In genomic region chr9:65193214-65193613, GRCm38 (mm10) we compare ENCODE assay signal across 14 mouse cellular contexts. TPM values are rescaled to one million over a fixed set of nuclear protein-coding genes. Genes with fewer than 3 reads are reported as not detected.
DNase-seq lines count a peak whose midpoint lies in the region; ATAC-seq and TF ChIP-seq lines count a peak whose summit lies in the region.
"Had no signal": no experiment of that assay in that cellular context is flagged by ENCODE, and none has a peak within 500 bp of the region (broad histone marks: within the 10 kb centered on the region; RNA-seq: fewer than 3 reads in every experiment).

No protein-coding gene starts in this region.

- no peak overlapping the region; the same call in 1 of the 2 replicates for H3K9ac ChIP-seq in liver, postnatal 0 days (replicated peaks)
- no peak overlapping the region for H3K9ac ChIP-seq in intestine, embryonic 16.5 days (ENCODE audit: low read depth, low read length)
- H3K9ac ChIP-seq: limb, embryonic 13.5 days had no signal

- H3K4me3 ChIP-seq in liver, postnatal 0 days (ENCODE audit: low read depth, low read length) = no peak overlapping the region
- H3K4me3 ChIP-seq in intestine, embryonic 16.5 days (ENCODE audit: low read length) = no peak overlapping the region
- H3K4me3 ChIP-seq: limb, embryonic 13.5 days had no signal

- peak overlapping the region; percentile 30; the same call in 1 of the 2 replicates for H3K4me2 ChIP-seq in liver, postnatal 0 days (ENCODE audit: low read depth, low read length)
- no peak overlapping the region for H3K4me2 ChIP-seq in intestine, embryonic 16.5 days (ENCODE audit: low read depth, low read length)
- H3K4me2 ChIP-seq: limb, embryonic 13.5 days had no signal

- no peaks in the 10 kb centered on the region for H3K27me3 ChIP-seq in liver, postnatal 0 days (ENCODE audit: insufficient read depth, low read length)
- no peaks in the 10 kb centered on the region for H3K27me3 ChIP-seq in intestine, embryonic 16.5 days (replicated peaks; ENCODE audit: control insufficient read depth, insufficient read depth, low read length)
- H3K27me3 ChIP-seq: limb, embryonic 13.5 days had no signal

- no peaks in the 10 kb centered on the region for H3K9me3 ChIP-seq in liver, postnatal 0 days (ENCODE audit: low read length)
- H3K9me3 ChIP-seq in intestine, embryonic 16.5 days (ENCODE audit: control insufficient read depth, low read length) = no peaks in the 10 kb centered on the region
- H3K9me3 ChIP-seq: limb, embryonic 13.5 days had no signal

- H3K4me1 ChIP-seq in liver, postnatal 0 days (ENCODE audit: insufficient read depth) = peaks cover 51% of the 10 kb centered on the region
- H3K4me1 ChIP-seq in intestine, embryonic 16.5 days (ENCODE audit: control insufficient read depth, insufficient read depth, low read length) = peaks cover 24% of the 10 kb centered on the region

- ATAC-seq in liver, postnatal 0 days = no peak
- ATAC-seq in intestine, embryonic 16.5 days = no peak

- no peak for TF ChIP-seq EP300 in liver, postnatal 0 days (IDR thresholded peaks at IDR 0.05; ENCODE audit: low read depth)

- TF ChIP-seq CTCF in liver, postnatal 0 days (IDR thresholded peaks at IDR 0.05; ENCODE audit: low read depth) = no peak

- DNase-seq in embryo, embryonic 10 days (ENCODE audit: low spot score) = peak; percentile 57
- DNase-seq in embryo, embryonic 9.5 days (ENCODE audit: extremely low spot score) = no peak
- peak; percentile 51 for DNase-seq in lung, postnatal 10 days
- no peak for DNase-seq in lung, postnatal 25 days (ENCODE audit: low spot score)
- DNase-seq in ZHBTc4 (ENCODE audit: low read depth, low spot score) = peak; percentile 88
- DNase-seq in liver, postnatal 0 days = no peak
- DNase-seq in thymus, postnatal 25 days = no peak
- DNase-seq: adrenal gland, adult 8-10 months; kidney, adult 11 months; kidney, postnatal 4 days; spleen, adult 18-20 months; thymus, adult 18-20 months had no signal

- no peaks in the 10 kb centered on the region for H3K36me3 ChIP-seq in liver, postnatal 0 days (replicated peaks; ENCODE audit: insufficient read depth, low read length)
- no peaks in the 10 kb centered on the region for H3K36me3 ChIP-seq in intestine, embryonic 16.5 days (ENCODE audit: control insufficient read depth, insufficient read depth, low read length)
- H3K36me3 ChIP-seq: limb, embryonic 13.5 days had no signal

- H3K27ac ChIP-seq in liver, postnatal 0 days (ENCODE audit: low read depth) = no peak overlapping the region
- no peak overlapping the region for H3K27ac ChIP-seq in intestine, embryonic 16.5 days (ENCODE audit: low read length)
- H3K27ac ChIP-seq: limb, embryonic 13.5 days had no signal

- 55% methylated on average over 12 of the region's 12 CpGs for WGBS in liver, postnatal 0 days (ENCODE audit: insufficient replicate concordance)
- 71% methylated on average over 12 of the region's 12 CpGs for WGBS in intestine, embryonic 16.5 days

RNA-seq across cellular contexts. Expression of gene Parp16, which starts 1.9 kb away (rescaled TPM):
- polyA plus RNA-seq in liver, postnatal 0 days (2015; fragmentation: Nextera tagmentation; extraction: Ambion mirVana) = 11.7 and 12.0 TPM in 2 replicates
- 10.8 and 11.0 TPM in 2 replicates for polyA plus RNA-seq in intestine, embryonic 16.5 days (2015; fragmentation: Nextera tagmentation; extraction: Ambion mirVana)

RNA-seq across cellular contexts. Expression of gene Igdcc3, which starts 52.2 kb away (rescaled TPM):
- polyA plus RNA-seq in liver, postnatal 0 days (2015; fragmentation: Nextera tagmentation; extraction: Ambion mirVana) = not detected in 2 replicates
- 0.12 and 0.60 TPM in 2 replicates for polyA plus RNA-seq in intestine, embryonic 16.5 days (2015; fragmentation: Nextera tagmentation; extraction: Ambion mirVana)

Comparison
In these comparisons a context has a peak if more than half of its experiments do, and no peak if none do; other contexts are left out.
1. DNase-seq: peak in embryo, embryonic 10 days (single experiment), lung, postnatal 10 days (single experiment) and ZHBTc4 (single experiment); none in embryo, embryonic 9.5 days (single experiment), lung, postnatal 25 days (single experiment), liver, postnatal 0 days (single experiment) and thymus, postnatal 25 days (single experiment).